Mouse (Mus musculus) Muller cell, postnatal 12 days (primary cell): ENCODE results near the gene Mfap5.
"Not testable (repeated sequence)": the region's sequence is repeated elsewhere in the genome, so short reads cannot be mapped to it uniquely, and the experiment has no call there.

ENCODE experiments used
- DNase-seq: peaks from one replicate; pipeline ENCODE4 v3.0.0-alpha.2; 2015; ENCODE audit errors: inconsistent ontology term

Gene Mfap5

GRCm38 (mm10) chr6:122512914-122513878 is 7.6 kb downstream of the Mfap5 start:
- DNase-seq: no peak

GRCm38 (mm10) chr6:122514312-122514711 is 8.7 kb downstream of the Mfap5 start:
- no peak for DNase-seq

GRCm38 (mm10) chr6:122515762-122516161 is 10.1 kb downstream of the Mfap5 start:
- DNase-seq: not testable (repeated sequence)

- no peak for DNase-seq
These were observed 12.0 kb downstream of the Mfap5 start for GRCm38 (mm10) chr6:122517668-122518067.

- peak; percentile 10 for DNase-seq
These were observed 13.7 kb downstream of the Mfap5 start for GRCm38 (mm10) chr6:122519384-122519783.

- peak; percentile 17 for DNase-seq
These were observed 16.9 kb downstream of the Mfap5 start for GRCm38 (mm10) chr6:122522595-122522994.

- DNase-seq: no peak
These were observed 17.6 kb downstream of the Mfap5 start for GRCm38 (mm10) chr6:122523289-122523688.

GRCm38 (mm10) chr6:122527596-122527995 is 22.0 kb downstream of the Mfap5 start:
- no peak for DNase-seq

GRCm38 (mm10) chr6:122528136-122528535 is 22.5 kb downstream of the Mfap5 start:
- DNase-seq: no peak

- DNase-seq: peak; percentile 35
These were observed 26.0 kb downstream of the Mfap5 start for GRCm38 (mm10) chr6:122531466-122532174.

- DNase-seq: peak; percentile 23
These were observed 27.2 kb downstream of the Mfap5 start for GRCm38 (mm10) chr6:122532883-122533302.

- no peak for DNase-seq
These were observed 28.4 kb downstream of the Mfap5 start for GRCm38 (mm10) chr6:122534032-122534431.

- no peak for DNase-seq
These were observed 33.9 kb downstream of the Mfap5 start for GRCm38 (mm10) chr6:122539564-122539963.

GRCm38 (mm10) chr6:122542459-122542858 is 36.8 kb downstream of the Mfap5 start:
- DNase-seq: not testable (repeated sequence)

GRCm38 (mm10) chr6:122543574-122543973 is 37.9 kb downstream of the Mfap5 start:
- DNase-seq: no peak

- DNase-seq: no peak
These were observed 39.0 kb downstream of the Mfap5 start for GRCm38 (mm10) chr6:122544672-122545071.

GRCm38 (mm10) chr6:122545289-122545882 is 39.7 kb downstream of the Mfap5 start:
- DNase-seq: peak; percentile 86

- no peak for DNase-seq
These were observed 40.3 kb downstream of the Mfap5 start for GRCm38 (mm10) chr6:122545948-122546347.

GRCm38 (mm10) chr6:122553606-122554005 is 48.0 kb downstream of the Mfap5 start, which contains the start of gene Aicda:
Gene Aicda (plus strand): TSS chr6:122553801.
- DNase-seq: no peak

GRCm38 (mm10) chr6:122554102-122554501 is 48.5 kb downstream of the Mfap5 start:
- DNase-seq: no peak

- no peak for DNase-seq
These were observed 49.6 kb downstream of the Mfap5 start for GRCm38 (mm10) chr6:122555266-122555665.

- DNase-seq: peak; percentile 21
These were observed 51.4 kb downstream of the Mfap5 start for GRCm38 (mm10) chr6:122556959-122557561.
